Mouse (Mus musculus): ENCODE data around the gene Hip1r.

The Hip1r gene

GRCm38 (mm10) chr5:123997811-123998210, 24.4 kb downstream of the Hip1r start:
- DNase-seq, result no peak

GRCm38 (mm10) chr5:123998370-123998769, 24.9 kb downstream of the Hip1r start:
- no peak for DNase-seq

- peak; percentile 93 to 94 for DNase-seq
Measured at GRCm38 (mm10) chr5:124000824-124001223, 27.4 kb downstream of the Hip1r start.

- no peak for DNase-seq
Measured at GRCm38 (mm10) chr5:124001274-124001673, 27.8 kb downstream of the Hip1r start.

GRCm38 (mm10) chr5:124002876-124003275, 29.4 kb downstream of the Hip1r start:
- DNase-seq, result no peak

GRCm38 (mm10) chr5:124003375-124003774, 29.9 kb downstream of the Hip1r start:
- DNase-seq, result no peak

- no peak for DNase-seq
Measured at GRCm38 (mm10) chr5:124004356-124005150, 31.1 kb downstream of the Hip1r start.

- DNase-seq, result no peak
Measured at GRCm38 (mm10) chr5:124005151-124005500, 31.7 kb downstream of the Hip1r start.

- DNase-seq, result no peak
Measured at GRCm38 (mm10) chr5:124005591-124005990, 32.2 kb downstream of the Hip1r start.

GRCm38 (mm10) chr5:124006082-124006873, 32.9 kb downstream of the Hip1r start:
- no peak for DNase-seq

- no peak for DNase-seq
Measured at GRCm38 (mm10) chr5:124006891-124007491, 33.6 kb downstream of the Hip1r start.

GRCm38 (mm10) chr5:124010077-124010476, 36.6 kb downstream of the Hip1r start:
- DNase-seq, result no peak

GRCm38 (mm10) chr5:124010910-124011655, 37.7 kb downstream of the Hip1r start:
- DNase-seq, result no peak

GRCm38 (mm10) chr5:124011927-124012326, 38.5 kb downstream of the Hip1r start:
- DNase-seq, result peak; percentile 58 to 60

GRCm38 (mm10) chr5:124012885-124013284, 39.5 kb downstream of the Hip1r start:
- no peak for DNase-seq

- DNase-seq, result peak; percentile 58 to 61
Measured at GRCm38 (mm10) chr5:124013747-124014146, 40.3 kb downstream of the Hip1r start.

- no peak for DNase-seq
Measured at GRCm38 (mm10) chr5:124014180-124014579, 40.8 kb downstream of the Hip1r start.

GRCm38 (mm10) chr5:124014791-124015251, 41.4 kb downstream of the Hip1r start:
- DNase-seq, result peak; percentile 55 to 60

GRCm38 (mm10) chr5:124015727-124016126, 42.3 kb downstream of the Hip1r start:
- no peak for DNase-seq

- no peak for DNase-seq
Measured at GRCm38 (mm10) chr5:124016291-124016821, 42.9 kb downstream of the Hip1r start.

GRCm38 (mm10) chr5:124017941-124018340, 44.5 kb downstream of the Hip1r start:
- DNase-seq, result no peak

GRCm38 (mm10) chr5:124018651-124019050, 45.2 kb downstream of the Hip1r start:
- no peak for DNase-seq

Data from B cell, adult 2 months (primary cell).